Mouse (Mus musculus): ENCODE results near the gene Gm16368. TPM values are rescaled to one million over a fixed set of nuclear protein-coding genes. Genes with fewer than 3 reads are reported as not detected.
"Not testable (repeated sequence)": the region's sequence is repeated elsewhere in the genome, so short reads cannot be mapped to it uniquely, and the experiment has no call there.

Gm16368 gene
- polyA plus RNA-seq (2012; rRNA removed), result not detected in 2 replicates

GRCm38 (mm10) chr12:88083397-88083796 is at the start of gene Gm16368:
Gene Gm16368, plus strand, starts transcription at chr12:88083697.
- not testable (repeated sequence) for DNase-seq (ENCODE audit: low read depth in 1 of 2, low spot score in 2 of 2); H3K27ac ChIP-seq (ENCODE audit: insufficient read depth, low read length); H3K4me3 ChIP-seq (ENCODE audit: extremely low read depth, insufficient read depth, insufficient read length); H3K27me3 ChIP-seq (ENCODE audit: control insufficient read depth, insufficient read depth, low read length); H3K4me1 ChIP-seq (ENCODE audit: control insufficient read depth, insufficient read depth, insufficient read length); H3K36me3 ChIP-seq (ENCODE audit: control insufficient read depth, insufficient read depth, low read length)
- 75% methylated on average over 1 of the region's 1 CpGs for WGBS

GRCm38 (mm10) chr12:88039062-88039461 is 44.4 kb upstream of the Gm16368 start:
- H3K36me3 ChIP-seq (ENCODE audit: control insufficient read depth, insufficient read depth, low read length); H3K4me3 ChIP-seq (ENCODE audit: extremely low read depth, insufficient read depth, insufficient read length); H3K4me1 ChIP-seq (ENCODE audit: control insufficient read depth, insufficient read depth, insufficient read length); H3K27ac ChIP-seq (ENCODE audit: insufficient read depth, low read length); H3K27me3 ChIP-seq (ENCODE audit: control insufficient read depth, insufficient read depth, low read length); DNase-seq (ENCODE audit: low read depth in 1 of 2, low spot score in 2 of 2): not testable (repeated sequence)

- not testable (repeated sequence) for H3K27me3 ChIP-seq (ENCODE audit: control insufficient read depth, insufficient read depth, low read length); H3K36me3 ChIP-seq (ENCODE audit: control insufficient read depth, insufficient read depth, low read length); H3K4me3 ChIP-seq (ENCODE audit: extremely low read depth, insufficient read depth, insufficient read length); H3K27ac ChIP-seq (ENCODE audit: insufficient read depth, low read length); H3K4me1 ChIP-seq (ENCODE audit: control insufficient read depth, insufficient read depth, insufficient read length); DNase-seq (ENCODE audit: low read depth in 1 of 2, low spot score in 2 of 2)
- WGBS, result 95% methylated on average over 1 of the region's 1 CpGs
These were observed 43.8 kb upstream of the Gm16368 start for GRCm38 (mm10) chr12:88039703-88040102.

GRCm38 (mm10) chr12:88045226-88045625 is 38.3 kb upstream of the Gm16368 start:
- not testable (repeated sequence) for H3K27ac ChIP-seq (ENCODE audit: insufficient read depth, low read length); H3K4me3 ChIP-seq (ENCODE audit: extremely low read depth, insufficient read depth, insufficient read length); DNase-seq (ENCODE audit: low read depth in 1 of 2, low spot score in 2 of 2); H3K27me3 ChIP-seq (ENCODE audit: control insufficient read depth, insufficient read depth, low read length); H3K36me3 ChIP-seq (ENCODE audit: control insufficient read depth, insufficient read depth, low read length); H3K4me1 ChIP-seq (ENCODE audit: control insufficient read depth, insufficient read depth, insufficient read length)
- WGBS, result 68% methylated on average over 1 of the region's 1 CpGs

Other genes with a start within 250 kb of the Gm16368 start
- gene Gm2001, start 241.4 kb upstream of the Gm16368 start, polyA plus RNA-seq (2012; rRNA removed), result not detected in 2 replicates
- gene Gm2016, start 209.6 kb upstream of the Gm16368 start, polyA plus RNA-seq (2012; rRNA removed), result not detected in 2 replicates
- not detected in 2 replicates for gene Gm2022, start 188.3 kb upstream of the Gm16368 start, polyA plus RNA-seq (2012; rRNA removed)
- gene Gm2035, start 163.8 kb upstream of the Gm16368 start, polyA plus RNA-seq (2012; rRNA removed), result not detected in 2 replicates
- gene Gm2042, start 129.6 kb upstream of the Gm16368 start, polyA plus RNA-seq (2012; rRNA removed), result not detected in 2 replicates
- gene Gm2075, start 71.8 kb upstream of the Gm16368 start, polyA plus RNA-seq (2012; rRNA removed), result not detected in 2 replicates
- not detected in 2 replicates for gene Gm6803, start 64.9 kb upstream of the Gm16368 start, polyA plus RNA-seq (2012; rRNA removed)
- gene Gm2056, start 56.7 kb upstream of the Gm16368 start, polyA plus RNA-seq (2012; rRNA removed), result not detected in 2 replicates
- not detected in 2 replicates for gene Gm10436, start 98.4 kb downstream of the Gm16368 start, polyA plus RNA-seq (2012; rRNA removed)
- gene Gm8332, start 166.4 kb downstream of the Gm16368 start, polyA plus RNA-seq (2012; rRNA removed), result not detected in 2 replicates
- gene Gm5662, start 190.8 kb downstream of the Gm16368 start, polyA plus RNA-seq (2012; rRNA removed), result not detected in 2 replicates
- gene Gm5039, start 240.3 kb downstream of the Gm16368 start, polyA plus RNA-seq (2012; rRNA removed), result not detected in 2 replicates